In genomic region chr2:131847501-131848359, GRCm38 (mm10) we compare ENCODE assay signal across 8 mouse cellular contexts. TPM values are rescaled to one million over a fixed set of nuclear protein-coding genes. Genes with fewer than 3 reads are reported as not detected.
DNase-seq lines count a peak whose midpoint lies in the region; ATAC-seq and TF ChIP-seq lines count a peak whose summit lies in the region.

No protein-coding gene starts in this region.

- no peaks in the 10 kb centered on the region for H3K9me3 ChIP-seq in ES-Bruce4 (replicated peaks; ENCODE audit: control insufficient read depth, insufficient read depth, low read length, poor library complexity, severe bottlenecking)
- H3K9me3 ChIP-seq in midbrain, embryonic 11.5 days (ENCODE audit: control insufficient read depth, low read length): no peaks in the 10 kb centered on the region

- TF ChIP-seq EP300 in ES-Bruce4 (IDR thresholded peaks at IDR 0.05; ENCODE audit: insufficient read depth, low read depth, low read length): peak; percentile 96

- TF ChIP-seq POLR2A in ES-Bruce4 (IDR thresholded peaks at IDR 0.05; ENCODE audit: insufficient read depth, low read length): no peak

- peaks cover 5% of the 10 kb centered on the region for H3K4me1 ChIP-seq in ES-Bruce4 (ENCODE audit: control insufficient read depth, insufficient read depth, low read length)
- peaks cover 8% of the 10 kb centered on the region for H3K4me1 ChIP-seq in midbrain, embryonic 11.5 days (ENCODE audit: control insufficient read depth, insufficient read depth, low read length)

- no peak overlapping the region for H3K9ac ChIP-seq in ES-Bruce4 (ENCODE audit: low read depth, poor library complexity, severe bottlenecking)
- no peak overlapping the region; the same call in 1 of the 2 replicates for H3K9ac ChIP-seq in midbrain, embryonic 11.5 days (ENCODE audit: low read length)

- peak; percentile 97 for ATAC-seq in midbrain, embryonic 11.5 days (ENCODE audit: low FRiP score)

- intact Hi-C loops in gastrocnemius, postnatal 36 days (cut with DNase I): no loop called here

- 3% methylated on average over 10 of the region's 10 CpGs for WGBS in midbrain, embryonic 11.5 days

- peak overlapping the region; percentile 32 for H3K4me2 ChIP-seq in midbrain, embryonic 11.5 days

- peak overlapping the region; percentile 97 for H3K27ac ChIP-seq in ES-Bruce4 (ENCODE audit: insufficient read depth, low read length)
- peak overlapping the region; percentile 57 for H3K27ac ChIP-seq in midbrain, embryonic 11.5 days (ENCODE audit: low read depth, low read length)

- no peaks in the 10 kb centered on the region for H3K27me3 ChIP-seq in ES-Bruce4 (ENCODE audit: control insufficient read depth, insufficient read depth, low read length, poor library complexity, severe bottlenecking)
- H3K27me3 ChIP-seq in midbrain, embryonic 11.5 days (ENCODE audit: control insufficient read depth, insufficient read depth, low read length): no peaks in the 10 kb centered on the region

- DNase-seq in ZHBTc4 (ENCODE audit: low read depth, low spot score): peak; percentile 97
- DNase-seq in frontal cortex, adult 2 months (ENCODE audit: extremely low spot score in 1 of 2, low spot score in 1 of 2): peak; percentile 72 to 77
- DNase-seq in left cerebral cortex, adult 11 months (ENCODE audit: low spot score): peak; percentile 51
- peak; percentile 93 for DNase-seq in midbrain, embryonic 11.5 days (ENCODE audit: low spot score, missing footprints)
- DNase-seq in telencephalon, adult 2 months (ENCODE audit: low read depth, low spot score): peak; percentile 90
- DNase-seq in gastrocnemius, postnatal 36 days: no peak
- no peak for DNase-seq in cerebellum, adult 11 months

- H3K4me3 ChIP-seq in ES-Bruce4 (ENCODE audit: low read depth, low read length): 0 out of 2 replicates have a peak overlapping the region, but pooled peaks have one; percentile 5
- no peak overlapping the region for H3K4me3 ChIP-seq in midbrain, embryonic 11.5 days (ENCODE audit: low read depth, low read length)

- no peak for TF ChIP-seq CTCF in ES-Bruce4 (IDR thresholded peaks at IDR 0.05; ENCODE audit: low read depth, low read length)

- H3K36me3 ChIP-seq in ES-Bruce4 (ENCODE audit: control insufficient read depth, insufficient read depth, low read length, poor library complexity, severe bottlenecking): no peaks in the 10 kb centered on the region
- H3K36me3 ChIP-seq in midbrain, embryonic 11.5 days (ENCODE audit: control insufficient read depth, insufficient read depth, low read length): no peaks in the 10 kb centered on the region

RNA-seq across cellular contexts. Expression of gene Erv3, which starts 11.8 kb away (rescaled TPM):
- 0.32 and 0.46 TPM in 2 replicates for polyA plus RNA-seq in ES-Bruce4 (2011; ENCODE audit: insufficient read depth, insufficient read length, low read depth, missing spikeins)
- polyA plus RNA-seq in frontal cortex, adult 2 months (2012; rRNA removed): 0.48 and 1.4 TPM in 2 replicates
- not detected in 2 replicates for polyA plus RNA-seq in midbrain, embryonic 11.5 days (2014; fragmentation: Nextera tagmentation; extraction: Ambion mirVana)
- not detected for total RNA-seq in gastrocnemius, postnatal 36 days (2021)

Comparison
In these comparisons a context has a peak if more than half of its experiments do, and no peak if none do; other contexts are left out.
1. DNase-seq: peak in ZHBTc4 (single experiment), frontal cortex, adult 2 months (2 of 2), left cerebral cortex, adult 11 months (single experiment), midbrain, embryonic 11.5 days (single experiment) and telencephalon, adult 2 months (single experiment); none in gastrocnemius, postnatal 36 days (0 of 2) and cerebellum, adult 11 months (single experiment).